Mouse (Mus musculus): Measurements from ENCODE around the gene Iba57. TPM values are rescaled to one million over a fixed set of nuclear protein-coding genes. Genes with fewer than 3 reads are reported as not detected.

Iba57 gene
- polyA plus RNA-seq, 1 experiment from 2014 or later, result 6.2 TPM

- no peak for ATAC-seq (ENCODE audit: insufficient read depth, low FRiP score, low read depth)
- no peak overlapping the region for H3K27ac ChIP-seq
Observed at GRCm38 (mm10) chr11:59196230-59196629, 32.7 kb upstream of the Iba57 start.

GRCm38 (mm10) chr11:59192059-59192386 lies 28.5 kb upstream of the Iba57 start, which contains the start of gene Guk1:
Guk1 (minus strand) TSS chr11:59192212.
- no peak for ATAC-seq (ENCODE audit: insufficient read depth, low FRiP score, low read depth)
- Histone ChIP-seq H3K4me1 (peaks cover 7% of the 10 kb centered on the region; the same call in 1 of the 2 replicates), H3K36me3 (no peaks in the 10 kb centered on the region), H3K4me3 (replicated peaks) (peak within 1 kb of the TSS; percentile 72), H3K4me2 (peak within 1 kb of the TSS; percentile 71), H3K27ac (peak within 1 kb of the TSS; percentile 93), H3K9me3 (no peaks in the 10 kb centered on the region), H3K9ac (peak within 1 kb of the TSS; percentile 69), H3K27me3 (replicated peaks) (no peaks in the 10 kb centered on the region)
- WGBS, result 5% methylated on average over 16 of the region's 16 CpGs

More at GRCm38 (mm10) chr11:59196230-59196629, 32.7 kb upstream of the Iba57 start:
- H3K9me3 ChIP-seq, result no peaks in the 10 kb centered on the region
- no peak overlapping the region for H3K4me3 ChIP-seq (replicated peaks)
- no peaks in the 10 kb centered on the region for H3K27me3 ChIP-seq (replicated peaks)
- H3K36me3 ChIP-seq, result no peaks in the 10 kb centered on the region
- peaks cover 8% of the 10 kb centered on the region for H3K4me1 ChIP-seq
- no peak overlapping the region for H3K9ac ChIP-seq
- no peak overlapping the region for H3K4me2 ChIP-seq

DNA sequence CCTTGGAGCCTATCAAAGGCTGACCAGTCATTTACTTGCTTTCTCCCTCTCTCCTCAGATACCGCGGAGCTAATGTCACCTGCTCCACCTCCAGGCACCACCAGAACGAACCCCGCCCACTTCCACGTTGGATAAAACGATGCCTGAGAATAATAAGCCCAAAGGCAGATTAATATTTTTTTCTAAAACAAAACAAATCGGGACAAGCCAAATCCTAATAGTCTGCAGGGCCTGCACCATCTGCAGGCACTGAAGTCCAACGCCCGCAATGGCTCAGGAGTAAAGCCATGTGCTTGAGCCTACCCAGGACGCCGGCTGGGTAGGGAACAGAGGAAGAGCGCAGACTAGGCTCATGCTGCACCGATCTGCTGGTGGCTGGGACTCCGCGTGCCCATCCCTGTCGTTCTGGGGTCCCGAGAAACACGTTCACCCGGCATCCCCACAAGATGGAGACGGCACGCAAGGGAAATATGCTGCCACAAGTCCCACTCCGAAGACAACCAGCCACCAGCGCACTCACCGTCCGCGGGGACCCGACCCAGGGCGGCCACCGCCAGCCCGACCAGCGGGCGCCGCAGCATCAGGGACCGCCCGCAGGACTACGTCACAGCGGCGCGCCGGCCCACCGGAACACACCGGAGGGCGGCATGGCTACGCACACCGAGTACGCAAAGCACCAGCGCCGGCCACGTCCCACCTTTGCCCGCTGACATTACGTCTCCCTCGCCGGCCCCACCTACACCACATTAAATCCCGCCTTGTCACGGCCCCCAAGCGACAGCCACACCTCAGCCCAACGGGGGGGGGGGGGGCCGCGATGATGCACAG lies 27.9 kb upstream of the Iba57 start:
- Histone ChIP-seq H3K36me3 (no peaks in the 10 kb centered on the region), H3K27ac (peak overlapping the region; percentile 93), H3K27me3 (replicated peaks) (no peaks in the 10 kb centered on the region), H3K9ac (peak overlapping the region; percentile 69), H3K4me2 (peak overlapping the region; percentile 71), H3K4me1 (peaks cover 7% of the 10 kb centered on the region; the same call in 1 of the 2 replicates), H3K9me3 (no peaks in the 10 kb centered on the region), H3K4me3 (replicated peaks) (peak overlapping the region; percentile 72)
- WGBS, result under 1% methylated on average over 59 of the region's 59 CpGs
- peak; percentile 96 for ATAC-seq (ENCODE audit: insufficient read depth, low FRiP score, low read depth)

- no peaks in the 10 kb centered on the region for H3K9me3 ChIP-seq
- no peak overlapping the region for H3K9ac ChIP-seq
- no peak overlapping the region for H3K4me2 ChIP-seq
- H3K27me3 ChIP-seq (replicated peaks), result no peaks in the 10 kb centered on the region
- WGBS, result 54% methylated on average over 6 of the region's 6 CpGs
- no peak overlapping the region for H3K27ac ChIP-seq
- peaks cover 17% of the 10 kb centered on the region; the same call in 1 of the 2 replicates for H3K36me3 ChIP-seq
- peaks cover 13% of the 10 kb centered on the region for H3K4me1 ChIP-seq
- H3K4me3 ChIP-seq (replicated peaks), result no peak overlapping the region
- ATAC-seq (ENCODE audit: insufficient read depth, low FRiP score, low read depth), result no peak
Observed at GRCm38 (mm10) chr11:59187706-59188105, 24.2 kb upstream of the Iba57 start.

DNA sequence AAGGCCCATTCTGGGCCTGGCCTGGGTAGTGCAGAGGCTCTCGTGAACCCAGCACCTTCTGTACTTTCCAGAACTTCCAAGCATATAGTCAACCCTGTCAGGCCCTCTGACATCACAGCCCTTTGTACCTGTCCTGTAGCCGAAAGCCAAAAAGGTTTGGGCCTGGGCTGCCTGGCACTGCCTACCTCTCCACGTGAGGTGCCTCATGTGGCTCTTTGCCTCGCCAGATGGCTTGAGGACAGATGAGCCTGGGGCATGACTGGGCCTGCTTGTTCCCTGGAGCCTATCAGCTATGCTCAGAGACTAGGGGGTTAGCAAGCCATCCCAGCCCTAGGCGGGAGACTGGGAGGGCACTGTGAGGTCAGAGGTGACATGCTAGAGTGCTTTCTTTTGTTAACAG lies 22.0 kb upstream of the Iba57 start:
- H3K9ac ChIP-seq, result no peak overlapping the region
- H3K4me2 ChIP-seq, result no peak overlapping the region
- 86% methylated on average over 5 of the region's 5 CpGs for WGBS
- peaks cover 13% of the 10 kb centered on the region for H3K4me1 ChIP-seq
- H3K9me3 ChIP-seq, result no peaks in the 10 kb centered on the region
- peaks cover 17% of the 10 kb centered on the region; the same call in 1 of the 2 replicates for H3K36me3 ChIP-seq
- H3K27me3 ChIP-seq (replicated peaks), result no peaks in the 10 kb centered on the region
- no peak overlapping the region for H3K4me3 ChIP-seq (replicated peaks)
- ATAC-seq (ENCODE audit: insufficient read depth, low FRiP score, low read depth), result no peak
- no peak overlapping the region for H3K27ac ChIP-seq

DNA sequence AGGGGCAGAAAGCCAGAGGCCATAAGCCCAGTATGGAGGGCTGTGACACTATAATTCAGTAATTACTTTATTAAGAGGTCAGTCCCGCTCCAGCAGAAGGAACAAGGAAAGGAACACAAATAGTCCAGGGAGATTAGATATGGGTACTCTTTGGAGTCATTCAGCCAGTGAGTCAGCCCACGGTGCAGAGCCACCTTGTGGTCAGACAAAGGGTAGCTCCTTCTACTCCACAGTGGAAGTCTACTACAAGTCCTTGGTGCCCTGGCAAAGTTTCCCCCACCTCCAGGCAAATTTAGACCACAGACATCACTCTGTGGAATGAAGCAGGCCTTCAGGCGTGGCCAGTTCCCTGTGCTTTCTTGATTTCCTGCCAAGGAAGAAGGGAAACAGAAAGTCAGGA lies 20.3 kb upstream of the Iba57 start:
- peak; percentile 66 for ATAC-seq (ENCODE audit: insufficient read depth, low FRiP score, low read depth)
- Histone ChIP-seq H3K4me2 (no peak overlapping the region), H3K36me3 (peaks cover 17% of the 10 kb centered on the region; the same call in 1 of the 2 replicates), H3K27me3 (replicated peaks) (peaks cover 8% of the 10 kb centered on the region), H3K4me1 (peaks cover 6% of the 10 kb centered on the region), H3K9ac (no peak overlapping the region), H3K9me3 (no peaks in the 10 kb centered on the region), H3K27ac (peak overlapping the region; percentile 78), H3K4me3 (replicated peaks) (no peak overlapping the region)
- 31% methylated on average over 3 of the region's 3 CpGs for WGBS

GRCm38 (mm10) chr11:59182864-59183331 lies 19.4 kb upstream of the Iba57 start, which contains the start of gene Gjc2:
Gjc2 (minus strand) TSS chr11:59183213.
- H3K4me1 ChIP-seq, result peaks cover 6% of the 10 kb centered on the region
- peak within 1 kb of the TSS; percentile 78 for H3K27ac ChIP-seq
- H3K27me3 ChIP-seq (replicated peaks), result peaks cover 17% of the 10 kb centered on the region
- no peak within 1 kb of the TSS for H3K4me3 ChIP-seq (replicated peaks)
- 41% methylated on average over 3 of the region's 3 CpGs for WGBS
- no peaks in the 10 kb centered on the region for H3K9me3 ChIP-seq
- peaks cover 17% of the 10 kb centered on the region; the same call in 1 of the 2 replicates for H3K36me3 ChIP-seq
- no peak within 1 kb of the TSS for H3K4me2 ChIP-seq
- no peak within 1 kb of the TSS for H3K9ac ChIP-seq
- peak; percentile 19; the same call in 1 of the 2 replicates for ATAC-seq (ENCODE audit: insufficient read depth, low FRiP score, low read depth)

GRCm38 (mm10) chr11:59176921-59177320 lies 13.4 kb upstream of the Iba57 start:
- Histone ChIP-seq H3K9ac (no peak overlapping the region), H3K4me1 (peaks cover 9% of the 10 kb centered on the region), H3K27me3 (replicated peaks) (peaks cover 57% of the 10 kb centered on the region), H3K4me3 (replicated peaks) (peak overlapping the region; percentile 24; the same call in 1 of the 2 replicates), H3K27ac (no peak overlapping the region), H3K9me3 (no peaks in the 10 kb centered on the region), H3K36me3 (no peaks in the 10 kb centered on the region), H3K4me2 (peak overlapping the region; percentile 45)
- ATAC-seq (ENCODE audit: insufficient read depth, low FRiP score, low read depth), result no peak
- 9% methylated on average over 34 of the region's 34 CpGs for WGBS

DNA sequence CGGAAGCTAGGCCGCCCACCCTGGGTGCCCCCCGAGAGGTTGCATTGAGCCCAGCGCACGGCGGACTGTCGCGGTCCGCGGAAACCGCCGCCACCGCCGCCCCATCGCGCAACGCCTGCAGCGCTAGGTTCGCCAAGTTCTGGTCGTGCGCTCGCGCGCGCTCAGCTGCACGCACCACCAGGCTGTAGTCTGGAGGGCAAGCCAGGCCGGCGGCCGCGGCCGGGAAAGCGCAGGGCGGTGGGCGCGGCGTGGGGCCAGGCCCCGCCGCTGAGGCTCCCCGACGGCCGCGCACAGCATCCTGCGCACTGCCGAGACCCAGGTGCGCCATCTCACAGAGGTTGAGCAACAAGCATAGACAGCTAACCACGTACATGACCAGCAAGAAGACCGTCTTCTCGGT lies 12.9 kb upstream of the Iba57 start:
- WGBS, result 2% methylated on average over 46 of the region's 48 CpGs
- ATAC-seq (ENCODE audit: insufficient read depth, low FRiP score, low read depth), result peak; percentile 15; the same call in 1 of the 2 replicates
- H3K4me1 ChIP-seq, result peaks cover 9% of the 10 kb centered on the region
- H3K36me3 ChIP-seq, result no peaks in the 10 kb centered on the region
- H3K27ac ChIP-seq, result no peak overlapping the region
- H3K4me3 ChIP-seq (replicated peaks), result peak overlapping the region; percentile 24
- no peak overlapping the region for H3K9ac ChIP-seq
- H3K27me3 ChIP-seq (replicated peaks), result peaks cover 57% of the 10 kb centered on the region
- H3K4me2 ChIP-seq, result peak overlapping the region; percentile 45
- H3K9me3 ChIP-seq, result no peaks in the 10 kb centered on the region

DNA sequence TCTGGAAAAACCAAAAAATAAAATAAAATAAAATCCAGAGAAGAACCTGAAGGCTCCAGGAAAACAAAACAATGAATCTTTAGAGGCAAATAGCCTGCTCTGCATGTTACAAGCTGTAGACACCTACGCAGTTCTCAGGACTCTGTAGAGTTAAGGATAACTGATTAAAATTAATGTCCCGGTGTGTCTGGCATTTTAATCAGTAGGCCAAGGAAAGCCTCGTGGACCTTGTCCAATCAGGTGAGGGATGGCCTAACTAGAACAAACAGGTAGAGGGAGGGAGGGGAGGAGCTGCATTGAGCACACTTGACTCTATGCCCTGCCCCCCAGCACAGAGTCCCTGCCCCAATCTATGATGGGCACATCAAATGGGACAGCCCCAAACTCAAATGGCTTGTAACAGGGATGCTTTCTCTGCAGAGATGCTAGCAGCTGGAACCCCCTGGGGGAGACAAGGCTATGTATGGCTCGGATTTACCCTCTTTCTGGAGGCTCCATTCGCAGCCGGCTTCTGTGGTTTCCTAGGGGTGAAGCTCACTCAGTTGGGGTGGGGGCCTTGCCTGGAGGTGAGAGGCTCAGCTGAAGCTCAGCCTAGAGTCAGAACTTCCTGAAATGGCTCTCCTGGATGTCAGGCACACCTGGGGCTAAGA lies 10.8 kb upstream of the Iba57 start:
- ATAC-seq (ENCODE audit: insufficient read depth, low FRiP score, low read depth), result no peak
- peaks cover 54% of the 10 kb centered on the region for H3K27me3 ChIP-seq (replicated peaks)
- H3K9ac ChIP-seq, result no peak overlapping the region
- H3K4me1 ChIP-seq, result peaks cover 9% of the 10 kb centered on the region
- 53% methylated on average over 6 of the region's 6 CpGs for WGBS
- no peaks in the 10 kb centered on the region for H3K9me3 ChIP-seq
- H3K36me3 ChIP-seq, result no peaks in the 10 kb centered on the region
- no peak overlapping the region for H3K4me2 ChIP-seq
- H3K27ac ChIP-seq, result no peak overlapping the region
- no peak overlapping the region for H3K4me3 ChIP-seq (replicated peaks)

- WGBS, result 80% methylated on average over 4 of the region's 4 CpGs
- no peak overlapping the region for H3K9ac ChIP-seq
- H3K27me3 ChIP-seq (replicated peaks), result peaks cover 16% of the 10 kb centered on the region
- H3K4me3 ChIP-seq (replicated peaks), result no peak overlapping the region
- H3K9me3 ChIP-seq, result no peaks in the 10 kb centered on the region
- H3K4me2 ChIP-seq, result no peak overlapping the region
- no peaks in the 10 kb centered on the region for H3K36me3 ChIP-seq
- no peaks in the 10 kb centered on the region for H3K4me1 ChIP-seq
- no peak overlapping the region for H3K27ac ChIP-seq
- ATAC-seq (ENCODE audit: insufficient read depth, low FRiP score, low read depth), result no peak
Observed at GRCm38 (mm10) chr11:59170549-59170948, 7.0 kb upstream of the Iba57 start.

DNA sequence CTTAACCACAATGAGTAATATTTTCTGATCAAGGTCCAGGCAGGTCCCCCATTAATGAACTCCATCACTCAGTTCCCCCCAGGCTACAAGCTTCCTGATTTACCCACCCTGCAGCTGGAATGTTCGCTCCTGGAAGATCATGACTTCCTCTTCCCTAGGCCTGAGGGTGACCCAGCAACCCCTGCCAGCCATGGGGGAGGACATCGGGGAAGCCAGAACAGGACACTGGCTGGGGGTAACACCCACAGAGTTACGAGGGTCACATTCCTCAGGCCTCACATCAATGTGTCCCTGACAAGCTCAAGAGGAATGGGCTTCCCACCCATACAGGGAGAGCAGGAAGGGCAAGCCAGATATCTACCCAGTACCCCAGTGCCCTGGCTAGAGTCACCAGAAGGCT lies 6.3 kb upstream of the Iba57 start:
- ATAC-seq (ENCODE audit: insufficient read depth, low FRiP score, low read depth), result no peak
- Histone ChIP-seq H3K27me3 (replicated peaks) (peaks cover 9% of the 10 kb centered on the region), H3K4me1 (no peaks in the 10 kb centered on the region), H3K9ac (no peak overlapping the region), H3K9me3 (no peaks in the 10 kb centered on the region), H3K4me3 (replicated peaks) (no peak overlapping the region), H3K36me3 (no peaks in the 10 kb centered on the region), H3K27ac (no peak overlapping the region), H3K4me2 (no peak overlapping the region)
- 55% methylated on average over 3 of the region's 3 CpGs for WGBS
